Mouse (Mus musculus): ENCODE data around the gene Ankrd2. TPM values are rescaled to one million over a fixed set of nuclear protein-coding genes. Genes with fewer than 3 reads are reported as not detected.

Gene Ankrd2
- total RNA-seq, 2 experiments from 2014 or later: 0.30 to 0.44 TPM

GRCm38 (mm10) chr19:42014231-42014825, 21.5 kb upstream of the Ankrd2 start:
- no peak for DNase-seq (ENCODE audit: low spot score in 2 of 2)

GRCm38 (mm10) chr19:42015001-42015400, 20.8 kb upstream of the Ankrd2 start:
- DNase-seq (ENCODE audit: low spot score in 2 of 2): no peak

GRCm38 (mm10) chr19:42016251-42016650, 19.5 kb upstream of the Ankrd2 start:
- DNase-seq (ENCODE audit: low spot score in 2 of 2): no peak

GRCm38 (mm10) chr19:42016840-42017239, 19.0 kb upstream of the Ankrd2 start:
- DNase-seq (ENCODE audit: low spot score in 2 of 2): peak; percentile 53 to 55

GRCm38 (mm10) chr19:42017399-42018247, 18.2 kb upstream of the Ankrd2 start:
- peak; percentile 55 to 60 for DNase-seq (ENCODE audit: low spot score in 2 of 2)

GRCm38 (mm10) chr19:42019011-42019522, 16.7 kb upstream of the Ankrd2 start:
- no peak for DNase-seq (ENCODE audit: low spot score in 2 of 2)

- no peak for DNase-seq (ENCODE audit: low spot score in 2 of 2)
Observed at GRCm38 (mm10) chr19:42021681-42022541, 13.9 kb upstream of the Ankrd2 start.

GRCm38 (mm10) chr19:42022542-42022848, 13.3 kb upstream of the Ankrd2 start:
- no peak for DNase-seq (ENCODE audit: low spot score in 2 of 2)

GRCm38 (mm10) chr19:42026158-42026557, 9.6 kb upstream of the Ankrd2 start:
- peak; percentile 82 to 83 for DNase-seq (ENCODE audit: low spot score in 2 of 2)

- DNase-seq (ENCODE audit: low spot score in 2 of 2): no peak
Observed at GRCm38 (mm10) chr19:42031112-42031511, 4.7 kb upstream of the Ankrd2 start.

GRCm38 (mm10) chr19:42033611-42034010, 2.2 kb upstream of the Ankrd2 start:
- DNase-seq (ENCODE audit: low spot score in 2 of 2): no peak

- DNase-seq (ENCODE audit: low spot score in 2 of 2): no peak
Observed at GRCm38 (mm10) chr19:42034146-42034775, 1.5 kb upstream of the Ankrd2 start.

- DNase-seq (ENCODE audit: low spot score in 2 of 2): peak in 1 of 2 experiments; percentile 35
Observed at GRCm38 (mm10) chr19:42034881-42035455, 832 bp upstream of the Ankrd2 start.

GRCm38 (mm10) chr19:42036357-42036756, 557 bp downstream of the Ankrd2 start:
- DNase-seq (ENCODE audit: low spot score in 2 of 2): no peak

GRCm38 (mm10) chr19:42037167-42037702, 1.4 kb downstream of the Ankrd2 start:
- no peak for DNase-seq (ENCODE audit: low spot score in 2 of 2)

- DNase-seq (ENCODE audit: low spot score in 2 of 2): no peak
Observed at GRCm38 (mm10) chr19:42038310-42038709, 2.5 kb downstream of the Ankrd2 start.

- no peak for DNase-seq (ENCODE audit: low spot score in 2 of 2)
Observed at GRCm38 (mm10) chr19:42043988-42044387, 8.2 kb downstream of the Ankrd2 start.

- DNase-seq (ENCODE audit: low spot score in 2 of 2): peak; percentile 34 to 45
Observed at GRCm38 (mm10) chr19:42045269-42046102, 9.7 kb downstream of the Ankrd2 start, which contains the start of gene Hoga1. TSS of gene Hoga1 (plus strand) at chr19:42045610.

GRCm38 (mm10) chr19:42050251-42050650, 14.5 kb downstream of the Ankrd2 start:
- no peak for DNase-seq (ENCODE audit: low spot score in 2 of 2)
